Mouse (Mus musculus) frontal cortex, postnatal 36 days (tissue): ENCODE measurements at regions not wholly inside any gene's neighbourhood (a gene's known extent, or its start where the extent isn't known, plus 50 kb on each side); places are given as distances from the start of the nearest gene placed in this dataset.

Experiments used
- DNase-seq, 2 experiments: peaks; one replicate each; pipeline ENCODE4 v3.0.0; 2022; ENCODE audit warnings: low spot score in 2 of 2

DNA sequence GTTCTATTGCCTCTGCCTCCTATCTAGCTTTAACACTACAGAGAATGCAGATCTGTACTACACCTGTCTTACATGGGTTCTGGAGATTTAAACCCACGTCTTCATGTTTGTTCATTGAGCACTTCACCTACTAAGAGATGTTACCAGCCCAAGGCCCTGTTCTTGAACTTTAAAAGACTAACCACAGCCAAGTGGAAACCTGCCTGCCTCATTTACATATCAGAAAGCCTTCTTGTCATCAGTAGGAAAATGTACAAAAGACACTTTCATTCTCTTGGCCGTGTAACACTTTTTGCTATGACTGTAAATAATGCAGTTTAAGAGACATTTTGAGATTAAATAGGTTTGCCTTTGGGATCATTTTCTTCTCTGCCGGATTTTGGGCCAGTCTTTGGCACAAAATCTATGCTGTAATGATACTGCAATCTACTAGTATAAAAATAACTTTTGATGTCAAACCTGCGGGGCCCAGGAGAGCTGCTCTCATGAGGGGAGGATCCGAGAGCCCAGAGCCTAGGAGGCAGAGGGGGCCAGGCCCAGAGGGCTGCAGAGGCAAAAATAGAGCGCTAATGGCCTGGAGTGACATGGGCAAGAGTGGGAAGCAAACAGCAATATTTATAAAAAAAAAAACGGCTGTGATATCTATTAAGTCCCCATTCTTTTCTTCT is 318.4 kb upstream of the Myo3a start:
- DNase-seq = no peak

- DNase-seq = peak; percentile 85 to 88
These were observed 317.8 kb upstream of the Myo3a start for GRCm38 (mm10) chr2:21909481-21909966.

DNA sequence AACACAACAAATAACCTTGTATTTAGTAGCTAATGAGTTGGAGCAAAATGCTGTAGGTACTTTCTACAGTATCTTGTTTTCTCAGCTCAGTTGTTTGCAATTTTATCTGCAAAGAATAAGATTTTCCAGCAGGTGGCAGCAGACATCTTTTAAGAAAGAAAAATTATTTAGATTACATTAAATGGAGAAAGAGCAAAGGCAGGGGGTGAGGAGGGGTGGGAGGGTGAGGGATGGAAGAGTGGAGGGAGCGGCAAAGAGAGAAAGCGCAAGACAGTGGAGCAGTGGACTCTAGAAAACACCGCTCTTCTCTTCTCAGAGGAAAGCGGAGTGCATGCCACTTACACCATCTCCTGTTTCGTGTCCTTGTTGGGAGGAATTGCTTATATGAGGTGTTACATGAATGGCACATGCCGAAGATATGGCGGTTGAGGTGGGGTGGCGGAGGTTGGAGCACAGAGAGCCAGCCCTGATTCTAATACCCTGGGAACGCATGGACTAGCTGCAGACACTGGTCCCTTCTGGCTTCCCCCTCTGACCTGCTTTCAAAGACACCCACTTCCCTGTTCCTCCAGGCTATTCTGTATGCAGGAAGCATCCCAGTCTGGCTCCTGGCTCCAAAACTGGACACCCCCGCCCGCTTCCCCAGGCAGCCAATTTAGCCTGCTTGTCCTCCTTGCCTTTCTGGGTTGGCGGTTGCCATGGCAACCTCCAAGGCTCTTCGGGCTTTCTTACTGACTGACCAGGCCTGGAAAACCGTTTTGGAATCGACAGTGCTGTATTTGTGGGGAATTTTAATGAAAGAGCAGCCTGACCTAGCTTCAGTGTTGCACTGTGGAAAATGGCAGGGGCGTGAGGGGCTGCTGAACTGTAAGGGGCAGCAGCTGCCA is 309.3 kb upstream of the Myo3a start:
- peak; percentile 87 to 94 for DNase-seq

- peak; percentile 11 to 32 for DNase-seq
These were observed 308.2 kb upstream of the Myo3a start for GRCm38 (mm10) chr2:21919091-21919490.

DNA sequence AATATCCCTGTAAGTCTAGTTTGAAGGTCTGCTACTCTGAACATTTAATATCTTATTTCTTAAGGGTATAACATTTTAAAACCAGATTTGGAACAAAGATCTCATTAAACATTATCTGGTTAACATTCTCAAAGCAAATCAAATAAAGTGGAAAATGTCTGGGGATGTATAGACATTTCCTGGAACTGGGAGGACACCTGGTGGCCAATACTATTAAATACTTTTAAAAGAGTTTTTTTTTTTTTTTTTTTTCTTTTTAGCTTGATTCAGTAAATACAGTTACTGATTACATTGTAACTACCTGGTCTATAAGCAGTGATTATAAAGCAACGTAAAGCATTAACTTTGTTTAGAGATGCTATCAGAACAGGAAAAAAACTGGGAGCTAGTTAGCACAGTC is 299.6 kb upstream of the Myo3a start:
- no peak for DNase-seq

GRCm38 (mm10) chr2:21939993-21940392 is 287.3 kb upstream of the Myo3a start:
- DNase-seq = no peak

DNA sequence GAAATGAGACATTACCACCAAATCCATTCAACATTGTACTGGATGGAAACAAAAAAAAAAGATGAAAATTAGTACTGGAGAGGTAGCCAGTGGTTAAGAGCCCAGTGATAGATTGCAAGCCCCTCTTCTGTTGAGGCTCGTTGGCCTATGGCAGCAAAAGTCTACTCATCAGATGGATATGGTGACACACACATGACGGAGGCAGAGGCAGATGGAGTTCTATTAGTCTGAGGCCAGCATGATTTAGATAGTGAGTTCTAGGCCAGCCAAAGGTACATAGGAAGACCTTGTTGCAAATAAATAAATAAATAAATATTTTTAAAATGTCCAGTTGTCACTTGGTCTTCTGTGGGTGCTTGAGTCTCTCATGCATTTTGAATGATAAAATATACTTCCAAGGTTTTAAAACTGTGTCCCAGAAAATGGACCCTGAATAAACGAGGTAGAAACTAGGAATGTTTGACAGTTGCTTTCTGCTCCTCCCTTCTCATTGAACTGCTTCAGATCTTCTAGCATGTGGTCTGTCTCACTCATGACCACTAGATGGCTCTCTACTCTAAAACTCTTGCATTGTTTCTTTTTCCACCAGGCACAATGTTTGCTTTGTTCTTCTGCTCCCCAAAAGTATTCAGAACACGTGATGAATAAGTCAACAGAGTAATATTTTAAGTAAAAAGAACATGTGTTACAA is 286.4 kb upstream of the Myo3a start:
- DNase-seq = peak in 1 of 2 experiments; percentile 66

DNA sequence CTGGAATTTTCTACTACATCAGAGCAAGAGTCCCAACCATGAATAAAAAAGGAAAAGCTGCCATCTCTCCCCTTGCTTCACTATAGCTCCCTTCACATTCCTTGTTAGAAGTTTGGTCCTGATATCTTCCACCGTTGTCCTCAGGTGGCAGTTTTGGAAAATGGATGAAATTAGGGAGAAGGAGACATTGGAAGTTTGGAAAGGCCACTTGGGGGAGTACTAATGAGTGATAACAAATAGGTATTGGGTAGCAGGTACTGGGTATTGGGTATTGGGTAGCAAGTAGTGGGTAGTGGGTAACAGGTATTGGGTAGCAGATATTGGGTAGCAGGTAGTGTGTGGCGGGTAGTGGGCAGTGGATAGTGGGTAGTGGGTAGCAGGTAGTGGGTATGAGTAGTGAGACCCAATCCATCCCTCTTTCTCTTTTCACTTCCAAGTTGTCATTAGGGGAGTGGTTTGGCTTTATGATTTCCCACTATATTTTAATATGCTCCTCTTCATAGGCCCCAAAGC is 285.8 kb upstream of the Myo3a start:
- DNase-seq = no peak

DNA sequence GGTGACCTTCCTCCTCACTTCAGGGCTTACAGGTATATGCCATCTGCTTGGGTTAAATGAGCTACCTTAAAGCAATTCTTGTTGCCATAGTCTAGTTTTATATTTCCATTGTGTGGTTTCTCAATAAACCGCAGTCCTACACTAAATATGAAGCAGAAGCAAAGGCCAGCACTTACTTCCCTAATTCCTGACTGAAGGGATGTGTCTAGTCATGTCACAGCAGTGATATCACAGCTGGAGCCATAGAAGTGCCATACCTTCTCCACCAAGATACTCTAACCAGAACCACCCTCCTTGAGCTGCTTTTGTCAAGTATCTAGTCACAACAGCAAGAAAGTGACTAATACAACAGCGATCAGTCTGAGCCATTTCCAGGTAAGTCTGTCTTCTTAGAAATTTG is 283.6 kb upstream of the Myo3a start:
- DNase-seq = no peak

DNA sequence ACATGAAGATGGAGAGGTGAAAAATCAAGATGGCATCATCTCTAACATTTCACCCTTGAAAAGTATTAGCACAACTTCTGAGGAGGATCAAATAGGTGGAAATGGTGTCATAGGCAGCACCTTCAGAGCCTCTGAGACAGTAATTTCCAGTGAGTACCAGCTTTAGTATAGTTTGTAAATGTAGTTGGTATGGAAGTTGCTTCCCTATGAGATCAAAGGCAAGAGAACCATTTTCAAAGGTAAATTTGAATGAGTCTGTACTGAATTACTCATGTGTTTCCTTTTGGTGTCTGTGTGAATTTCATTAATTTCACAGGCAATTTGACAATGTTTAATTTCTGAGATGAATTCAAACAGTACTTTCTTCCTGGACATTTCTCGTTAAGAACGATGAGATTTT is 280.8 kb upstream of the Myo3a start:
- DNase-seq = no peak

DNA sequence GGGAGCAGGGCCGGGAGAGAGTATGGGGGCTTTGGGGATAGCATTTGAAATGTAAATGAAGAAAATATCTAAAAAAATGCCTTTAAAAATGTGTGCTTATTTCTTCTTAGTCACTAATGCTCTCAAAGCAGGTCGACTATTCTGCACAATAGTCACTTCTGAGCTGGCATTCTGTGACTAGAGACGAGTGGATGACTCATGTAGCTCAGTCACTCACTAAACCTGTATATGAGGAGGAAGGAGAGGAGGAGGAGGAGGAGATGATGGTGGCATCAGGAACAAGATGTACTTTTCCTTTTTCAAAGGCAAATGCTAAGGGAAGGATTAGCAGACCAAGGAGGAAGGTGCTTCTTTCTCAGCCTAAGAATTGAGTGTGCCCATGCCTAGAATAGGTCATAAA is 276.0 kb upstream of the Myo3a start:
- no peak for DNase-seq

GRCm38 (mm10) chr2:21956112-21956963 is 271.0 kb upstream of the Myo3a start:
- no peak for DNase-seq

- peak in 1 of 2 experiments; percentile 54 for DNase-seq
These were observed 268.9 kb upstream of the Myo3a start for GRCm38 (mm10) chr2:21958365-21958764.

- DNase-seq = no peak
These were observed 268.5 kb upstream of the Myo3a start for GRCm38 (mm10) chr2:21958802-21959201.

GRCm38 (mm10) chr2:21963343-21964026 is 263.8 kb upstream of the Myo3a start:
- DNase-seq = no peak

DNA sequence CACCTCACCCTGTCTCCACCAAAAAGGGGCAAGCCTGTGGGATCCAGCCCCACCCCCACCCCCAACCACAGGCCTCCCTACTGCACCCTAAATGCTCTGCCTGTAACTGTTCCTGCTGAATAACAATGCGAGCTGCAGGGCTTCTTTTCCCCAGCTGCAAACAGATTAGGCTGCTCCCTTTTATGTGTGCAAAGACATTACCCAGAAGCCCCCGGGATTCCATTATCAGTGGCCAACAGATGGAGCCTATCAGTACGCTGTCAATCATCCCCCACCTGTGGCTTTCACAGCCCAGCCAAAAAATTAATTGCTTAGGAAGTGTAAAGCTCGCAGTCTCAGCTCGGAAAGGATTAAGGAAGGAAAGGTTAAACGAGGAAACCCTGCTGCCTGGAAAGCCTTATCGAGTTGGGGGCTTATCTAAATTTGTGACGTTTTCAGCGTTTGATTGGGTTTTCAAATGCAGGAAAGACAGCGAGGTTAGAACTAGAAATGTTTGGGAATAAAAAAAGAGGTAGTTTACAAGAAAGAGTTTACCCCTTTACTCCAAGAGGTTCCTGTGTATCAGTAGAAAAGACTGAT is 263.2 kb upstream of the Myo3a start:
- DNase-seq = no peak

- no peak for DNase-seq
These were observed 256.4 kb upstream of the Myo3a start for GRCm38 (mm10) chr2:21970774-21971406.

DNA sequence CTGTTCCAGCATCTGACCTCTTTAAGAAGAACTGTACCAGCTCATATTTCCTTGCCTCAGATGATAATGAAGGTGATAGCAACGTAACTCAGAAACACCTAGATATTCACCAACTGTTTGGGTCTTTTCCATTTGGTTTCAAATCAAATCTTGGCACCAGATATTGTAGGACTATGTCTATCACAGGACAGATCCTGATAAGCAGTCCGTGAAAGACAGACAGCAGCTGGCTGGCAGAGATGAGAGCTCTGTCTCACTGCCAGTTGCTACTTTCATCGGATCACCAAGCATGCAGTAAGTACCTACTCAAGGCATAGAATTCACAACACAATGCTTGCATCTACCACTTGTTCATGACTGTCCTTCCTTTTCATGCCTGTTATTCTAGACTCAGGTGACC is 252.7 kb upstream of the Myo3a start:
- no peak for DNase-seq

GRCm38 (mm10) chr2:21975547-21975946 is 251.8 kb upstream of the Myo3a start:
- no peak for DNase-seq

GRCm38 (mm10) chr2:21976337-21976736 is 251.0 kb upstream of the Myo3a start:
- DNase-seq = no peak
